Mouse (Mus musculus): Measurements from ENCODE around the gene Trp53.

- TF ChIP-seq EP300 (IDR thresholded peaks at IDR 0.05; ENCODE audit: low read depth in 1 of 2, low read length in 2 of 2) = no peak
- no peak for TF ChIP-seq CTCF (IDR thresholded peaks at IDR 0.05 in 2 of 3, conservative IDR thresholded peaks at IDR 0.05 in 1 of 3; ENCODE audit: control insufficient read depth in 1 of 3, insufficient read depth in 1 of 3, low read depth in 2 of 3, low read length in 3 of 3, poor library complexity in 1 of 3, severe bottlenecking in 1 of 3)
These were observed 27.4 kb upstream of the Trp53 start for GRCm38 (mm10) chr11:69552622-69553340.

Measured in MEL (cell line).